Mouse (Mus musculus) liver, adult (tissue): Measurements from ENCODE around the gene Mrtfa.

ENCODE experiments used
- GATA4 ChIP-seq: IDR thresholded peaks from 2 replicates; pipeline ENCODE4 v1.6.1; 2014; ENCODE audit warnings: mild to moderate bottlenecking, low read length; ENCODE audit not compliant: insufficient replicate concordance

Mrtfa gene

DNA sequence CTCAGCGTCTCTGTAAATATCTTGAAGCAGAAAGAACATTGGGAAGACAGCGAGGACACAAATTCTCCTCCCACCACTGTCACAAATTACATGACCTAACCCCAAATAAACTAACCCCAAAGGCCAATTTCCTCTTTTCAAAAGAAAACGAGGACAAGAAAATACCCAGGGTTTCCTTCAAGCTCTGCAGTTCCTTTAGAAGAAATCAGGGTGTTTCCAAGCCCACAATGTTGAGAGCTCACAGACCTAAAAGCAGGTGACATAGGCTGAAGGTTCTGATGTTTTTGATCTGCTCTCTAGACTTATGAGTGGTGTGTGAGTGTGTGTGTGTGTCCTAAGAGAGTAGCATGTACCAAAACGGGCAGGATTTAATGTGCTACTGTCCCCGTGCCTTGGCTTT is 89.2 kb downstream of the Mrtfa start:
- no peak for TF ChIP-seq GATA4

DNA sequence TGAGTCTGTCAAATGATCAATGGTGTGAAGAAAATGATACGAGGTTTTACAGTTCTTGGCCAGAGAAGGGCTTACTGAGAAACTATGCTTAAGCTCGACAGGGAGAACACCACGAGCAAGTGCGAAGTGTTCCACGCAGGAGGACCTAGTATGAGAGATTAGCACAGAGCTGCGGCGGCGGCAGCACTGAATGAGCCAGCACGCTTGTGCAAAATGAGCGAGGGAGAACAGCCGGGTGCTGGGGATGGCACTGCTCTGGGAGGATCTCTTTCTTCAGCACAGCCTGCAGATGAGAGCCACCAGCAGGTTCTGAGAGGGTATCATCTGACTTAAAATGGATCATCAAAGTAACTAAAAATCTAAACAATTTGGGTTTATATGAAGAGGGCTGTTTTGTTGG is 91.3 kb downstream of the Mrtfa start:
- TF ChIP-seq GATA4: no peak

DNA sequence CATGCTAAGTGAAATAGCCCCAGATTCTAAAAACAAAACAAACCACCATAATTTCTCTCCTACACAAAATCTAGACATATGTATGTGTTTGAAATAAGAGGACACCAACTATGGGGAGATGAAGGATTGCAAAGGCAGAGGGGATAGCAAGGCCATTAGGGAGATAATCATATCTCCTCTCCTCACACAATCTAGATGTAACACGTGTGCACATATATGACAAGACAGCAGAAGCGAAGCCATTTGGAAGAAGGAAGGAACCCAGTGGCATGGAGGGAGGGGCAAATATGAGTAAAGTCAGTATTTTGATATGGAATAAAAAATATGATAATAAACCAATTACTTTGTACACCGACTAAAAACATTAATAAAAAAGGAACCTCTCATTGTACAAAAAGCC is 91.9 kb downstream of the Mrtfa start:
- no peak for TF ChIP-seq GATA4

DNA sequence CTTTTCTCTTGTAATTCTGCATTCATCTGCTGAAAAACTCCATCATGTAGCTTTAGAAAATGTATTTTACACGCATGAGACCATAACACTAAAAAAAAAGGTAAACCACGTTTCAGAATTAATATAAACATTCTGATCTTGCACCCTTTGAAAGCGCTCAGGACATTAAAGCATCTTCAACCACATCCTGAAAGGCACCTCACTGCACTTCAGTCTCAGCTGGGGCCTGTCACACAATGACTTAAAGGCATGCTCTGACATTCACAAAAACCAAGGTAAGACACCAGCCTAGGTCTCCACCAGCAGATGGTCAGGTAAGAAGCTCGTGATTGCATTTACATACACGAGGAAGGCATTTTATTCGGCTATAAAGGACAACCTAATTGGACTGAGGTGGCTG is 92.7 kb downstream of the Mrtfa start:
- no peak for TF ChIP-seq GATA4

DNA sequence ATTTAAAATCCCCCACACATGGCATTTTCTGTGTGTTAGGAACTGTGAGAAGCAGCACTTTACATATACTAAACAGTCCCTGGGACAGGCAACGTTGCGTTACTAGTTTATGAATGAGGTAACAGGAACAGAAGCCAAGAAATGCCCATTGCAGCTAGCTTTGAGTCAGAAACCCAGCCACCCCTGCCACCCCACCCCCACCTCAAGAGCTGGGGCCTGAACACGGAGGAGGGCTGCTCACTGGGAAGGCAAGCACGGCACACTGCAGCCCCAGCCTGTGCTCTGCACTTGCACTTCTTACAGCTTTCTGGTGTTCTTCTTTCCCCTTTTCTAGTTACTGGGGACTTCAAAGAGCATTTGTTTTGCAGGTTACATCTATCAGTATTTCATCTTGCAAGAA is 93.1 kb downstream of the Mrtfa start:
- no peak for TF ChIP-seq GATA4

DNA sequence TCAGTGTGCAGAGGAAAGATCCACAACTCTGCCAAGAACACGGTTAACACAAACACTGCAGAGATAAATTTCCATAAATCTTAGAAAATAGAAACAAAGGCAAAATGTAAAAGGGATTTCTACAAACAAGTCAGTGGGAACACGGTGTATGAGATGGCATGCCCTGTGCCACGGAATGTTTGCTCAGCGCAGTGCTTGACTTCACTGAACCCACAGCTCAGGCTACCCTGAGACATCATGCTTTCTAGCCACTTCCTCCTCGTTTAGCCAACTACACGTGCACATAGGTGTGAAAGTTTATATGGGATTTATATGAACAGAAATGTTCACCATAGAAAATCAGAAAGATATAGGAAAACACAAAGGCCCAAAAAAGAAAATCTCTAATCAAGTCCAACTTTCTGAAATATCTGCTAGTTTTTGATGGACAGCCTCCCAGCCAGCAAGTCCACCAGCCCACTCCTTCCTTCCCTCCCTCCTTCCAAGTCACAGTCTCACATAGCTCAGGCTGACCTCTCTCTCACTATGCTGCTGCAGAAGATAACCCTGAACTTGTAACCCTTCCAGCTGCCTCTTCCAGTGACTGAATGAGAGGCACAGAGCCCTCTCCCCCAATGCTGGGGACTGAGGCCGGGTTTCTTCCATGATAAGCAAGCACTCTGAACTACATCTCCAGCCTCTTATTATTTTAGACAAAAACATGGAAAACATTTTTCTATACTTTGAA is 94.1 kb downstream of the Mrtfa start:
- no peak for TF ChIP-seq GATA4

DNA sequence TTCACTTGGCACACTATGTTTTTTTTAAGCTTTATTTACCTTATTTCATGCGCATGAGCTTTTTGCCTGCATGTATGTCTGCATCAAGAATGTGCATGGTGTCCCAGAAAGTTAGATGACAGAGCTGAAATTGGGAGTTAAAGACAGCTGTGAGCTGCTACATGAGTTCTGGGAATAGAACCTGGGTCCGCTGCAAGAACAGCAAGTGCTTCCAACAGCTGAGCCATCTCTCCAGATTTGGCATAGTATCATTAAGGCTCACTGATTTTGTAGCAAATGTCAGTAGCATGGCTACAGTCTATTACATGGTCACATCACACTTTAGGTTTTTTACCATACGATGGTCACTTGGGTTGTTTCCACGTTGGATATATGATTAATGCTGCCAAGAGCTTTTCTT is 97.5 kb downstream of the Mrtfa start:
- TF ChIP-seq GATA4: no peak

DNA sequence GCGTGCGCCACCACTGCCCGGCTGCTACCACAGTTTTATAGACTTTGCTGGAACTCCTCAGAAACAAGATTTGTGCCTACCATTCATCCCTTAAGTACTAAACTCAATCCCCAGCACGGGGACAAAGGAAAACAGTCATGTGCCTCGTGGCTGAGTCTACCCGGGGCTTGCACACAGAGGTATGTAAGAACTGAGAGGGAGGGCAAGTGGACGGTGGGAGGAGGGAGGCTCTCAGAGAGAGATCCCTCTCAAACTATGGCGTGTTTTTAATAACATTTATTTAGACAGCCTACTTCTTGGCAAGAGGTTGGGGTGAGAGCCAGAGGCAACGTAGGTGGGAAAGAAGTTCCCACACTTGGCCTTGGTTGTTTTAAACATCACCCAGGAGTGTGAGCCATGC is 98.8 kb downstream of the Mrtfa start:
- no peak for TF ChIP-seq GATA4

DNA sequence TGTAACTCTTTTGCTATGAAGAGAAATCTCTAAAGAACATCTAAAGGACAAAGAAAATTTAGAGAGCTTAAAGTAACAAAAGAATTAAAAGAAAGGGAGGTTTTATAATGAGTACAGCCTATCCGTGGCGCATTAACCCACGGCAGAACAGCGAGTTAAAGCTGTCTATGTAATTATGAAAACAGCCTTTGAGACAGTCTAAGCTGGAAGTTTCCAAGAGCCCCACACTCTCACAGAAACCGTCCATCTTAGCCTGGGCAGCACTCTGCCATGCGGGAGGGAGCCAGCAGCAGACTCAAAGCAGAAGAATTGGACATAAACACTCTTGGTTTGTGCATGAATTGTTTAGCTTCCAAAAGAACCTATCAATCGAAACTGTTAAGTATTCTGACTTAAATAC is 103.0 kb downstream of the Mrtfa start:
- TF ChIP-seq GATA4: no peak

DNA sequence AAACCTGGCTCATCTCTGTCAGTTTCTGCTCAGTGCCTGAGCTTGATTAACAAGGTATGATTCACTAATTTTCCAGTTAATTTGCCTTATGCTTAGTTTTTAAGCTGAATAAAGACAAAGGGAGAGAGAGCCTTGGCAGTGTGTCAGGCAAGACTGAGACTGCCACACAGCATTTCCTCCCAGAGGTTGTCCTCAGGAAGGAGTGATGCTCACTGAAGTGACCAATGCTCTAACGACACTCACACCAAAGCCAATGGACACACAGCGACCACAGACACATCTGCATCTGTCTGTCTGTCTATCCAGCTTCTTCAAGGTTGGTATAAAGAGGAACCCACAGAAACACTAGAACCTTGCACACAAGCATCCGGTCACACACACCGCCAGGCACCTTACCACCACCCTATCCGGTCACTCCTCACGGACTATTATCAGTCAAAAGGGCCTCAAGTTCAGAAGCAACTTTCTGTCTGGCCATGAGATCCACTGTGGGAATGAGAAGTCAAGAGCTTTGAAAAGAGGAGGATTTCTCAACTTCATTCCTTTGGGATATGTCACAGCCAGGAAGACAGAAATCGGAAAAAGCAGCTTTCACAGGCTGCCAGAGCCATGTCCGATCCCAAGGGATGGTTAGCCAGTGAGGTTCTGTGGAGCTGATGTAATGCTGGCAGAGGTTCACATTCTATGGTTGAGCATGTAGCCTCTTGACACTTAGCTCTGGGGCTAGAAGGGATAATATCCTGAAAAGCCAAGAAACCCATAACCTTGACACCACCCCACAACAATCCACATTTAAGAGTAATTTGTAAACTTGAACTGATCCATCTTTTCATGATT is 103.7 kb downstream of the Mrtfa start:
- TF ChIP-seq GATA4: no peak

DNA sequence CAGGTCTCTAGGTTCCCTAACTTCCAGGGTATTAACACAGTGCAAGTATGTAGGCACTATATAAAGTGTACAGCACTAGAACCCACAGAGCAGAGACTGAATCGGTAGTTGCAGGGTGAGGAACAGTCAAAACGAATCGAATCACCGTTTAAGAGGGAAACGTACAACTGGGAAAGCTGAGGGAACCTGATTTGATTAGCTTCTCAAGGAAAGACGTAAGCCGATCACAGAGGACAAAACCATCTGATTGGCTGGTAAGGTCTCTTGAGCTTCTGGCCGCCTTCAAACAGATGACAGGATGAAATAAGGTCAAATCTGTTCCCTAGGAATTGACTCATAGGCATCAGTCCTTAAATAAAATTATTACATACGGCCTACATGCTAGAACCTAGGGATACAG is 106.7 kb downstream of the Mrtfa start:
- TF ChIP-seq GATA4: no peak

DNA sequence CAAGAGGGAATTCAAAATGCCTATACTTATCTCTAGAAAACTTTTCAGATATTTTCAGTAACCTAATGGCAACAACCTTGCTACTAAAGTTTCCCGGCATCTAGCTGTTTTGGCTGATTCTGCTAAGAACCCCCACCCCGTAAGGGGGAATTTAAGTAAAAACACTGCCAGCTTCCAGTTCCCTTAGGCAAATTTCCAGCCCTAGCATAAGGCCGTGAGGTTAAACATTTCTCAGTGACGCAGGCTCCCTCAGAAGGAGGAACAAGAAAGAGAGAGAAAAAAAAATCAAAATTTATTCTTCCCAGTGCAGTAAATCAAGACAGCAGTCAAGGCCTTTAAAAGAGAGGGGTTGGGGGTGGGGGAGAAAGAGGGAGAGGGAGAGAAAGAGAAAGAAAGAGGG is 107.3 kb downstream of the Mrtfa start:
- TF ChIP-seq GATA4: no peak

DNA sequence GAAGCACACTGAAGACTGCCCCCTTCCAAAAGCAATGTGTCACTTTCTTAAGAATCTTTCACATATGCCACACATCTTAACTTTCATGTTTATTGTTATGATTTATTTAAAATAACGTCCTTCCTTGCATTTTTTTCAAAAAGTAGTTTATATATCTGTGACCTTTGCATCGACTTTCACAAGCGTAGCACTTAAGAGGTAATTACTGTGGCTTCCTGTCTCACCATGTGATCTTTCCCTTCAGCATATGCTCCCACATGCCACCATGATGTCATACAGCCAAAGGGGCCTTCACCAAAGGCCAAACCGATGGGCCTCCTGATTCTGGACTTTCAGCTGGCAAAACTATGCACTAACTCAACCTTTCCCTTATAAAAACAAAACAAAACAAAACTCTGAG is 109.3 kb downstream of the Mrtfa start:
- no peak for TF ChIP-seq GATA4

DNA sequence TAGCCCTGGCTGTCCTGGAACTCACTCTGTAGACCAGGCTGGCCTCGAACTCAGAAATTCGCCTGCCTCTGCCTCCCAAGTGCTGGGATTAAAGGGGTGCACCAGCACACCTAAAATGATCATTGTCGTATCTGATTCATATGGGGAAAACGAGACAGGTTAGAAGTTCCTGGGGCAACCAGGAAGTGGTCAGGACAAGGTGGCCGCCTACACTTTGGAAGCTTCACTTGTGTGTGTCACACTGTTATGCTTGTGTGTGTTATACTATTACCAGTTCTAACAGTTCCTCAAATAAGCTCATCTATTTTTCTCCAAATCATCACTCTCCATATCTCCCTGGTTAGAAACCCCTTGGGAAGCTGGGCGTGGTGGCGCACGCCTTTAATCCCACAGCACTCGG is 110.2 kb downstream of the Mrtfa start:
- no peak for TF ChIP-seq GATA4

DNA sequence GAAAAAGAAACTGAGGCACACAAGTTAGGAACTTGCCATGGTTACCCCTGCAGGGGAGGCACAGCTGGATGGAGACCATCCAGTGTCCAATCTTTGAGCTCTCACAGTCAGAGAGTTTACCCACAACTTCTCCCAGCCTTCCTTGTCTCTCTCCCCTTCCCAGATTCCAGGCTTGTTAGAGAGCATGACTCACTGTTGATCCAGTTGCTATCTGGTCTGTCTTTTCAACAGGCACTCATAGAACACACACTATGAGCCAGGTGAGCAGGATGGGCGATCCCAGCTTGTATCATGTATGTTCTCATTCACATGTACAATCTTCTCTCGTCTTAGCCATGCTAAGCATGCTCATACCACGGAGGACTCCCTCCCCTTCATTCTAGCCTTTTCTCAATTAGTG is 111.3 kb downstream of the Mrtfa start:
- no peak for TF ChIP-seq GATA4

DNA sequence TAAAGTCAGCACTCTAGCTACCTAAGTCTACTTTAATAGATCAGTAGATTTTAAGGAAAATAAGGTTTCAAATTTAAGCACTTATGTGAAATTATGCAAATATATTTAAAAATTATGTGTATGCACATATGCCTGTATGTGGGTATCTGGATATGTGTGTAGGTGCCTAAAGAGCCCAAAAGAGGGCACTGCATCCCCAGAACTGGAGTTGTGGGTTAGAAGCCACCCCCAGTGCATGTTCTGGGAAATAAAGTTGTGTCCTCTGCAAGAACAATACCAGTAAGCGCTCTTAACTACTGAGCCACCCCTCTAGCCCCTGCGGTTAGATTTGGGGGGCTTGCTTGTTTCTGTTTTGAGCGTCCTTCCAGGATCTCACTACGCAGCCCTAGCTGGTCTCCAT is 113.0 kb downstream of the Mrtfa start:
- no peak for TF ChIP-seq GATA4

DNA sequence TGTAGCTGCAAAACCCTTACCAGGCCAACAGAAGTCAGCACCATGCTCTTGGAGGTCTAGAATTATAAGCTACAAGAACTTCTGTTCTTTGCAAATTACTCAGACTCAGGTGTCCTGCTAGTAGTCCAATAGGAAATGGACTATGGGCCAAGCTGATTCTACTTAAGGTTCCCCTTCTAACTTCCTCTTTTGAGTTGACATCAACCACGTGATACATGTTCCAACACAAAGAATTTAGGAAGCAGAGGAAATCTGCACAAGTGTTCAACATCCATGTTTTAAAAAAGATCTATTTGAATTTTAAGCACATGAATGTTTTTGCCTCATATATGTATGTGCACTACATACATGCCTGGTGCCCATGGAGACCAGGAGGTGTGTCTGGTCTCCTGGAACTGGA is 116.0 kb downstream of the Mrtfa start:
- no peak for TF ChIP-seq GATA4
